Mouse (Mus musculus): Measurements from ENCODE around the gene Klc4.

GRCm38 (mm10) chr17:46674530-46675283 lies 28.9 kb upstream of the Klc4 start:
- TF ChIP-seq CTCF (IDR thresholded peaks at IDR 0.05 in 2 of 3, conservative IDR thresholded peaks at IDR 0.05 in 1 of 3; ENCODE audit: control insufficient read depth in 1 of 3, insufficient read depth in 1 of 3, low read depth in 2 of 3, low read length in 3 of 3, poor library complexity in 1 of 3, severe bottlenecking in 1 of 3) (no peak), POLR2AphosphoS2 (IDR thresholded peaks at IDR 0.05; ENCODE audit: low read length) (no peak), EP300 (IDR thresholded peaks at IDR 0.05; ENCODE audit: low read depth in 1 of 2, low read length in 2 of 2) (no peak), KAT2A (conservative IDR thresholded peaks at IDR 0.05; ENCODE audit: low read depth, low read length) (no peak), POLR2A (IDR thresholded peaks at IDR 0.05; ENCODE audit: control insufficient read depth in 1 of 2, insufficient read depth in 1 of 2, low read depth in 1 of 2, low read length in 2 of 2, poor library complexity in 1 of 2) (no peak), TAL1 (IDR thresholded peaks at IDR 0.05; ENCODE audit: low read length) (no peak), MAX (IDR thresholded peaks at IDR 0.05; ENCODE audit: low read length) (no peak), MAZ (IDR thresholded peaks at IDR 0.05; ENCODE audit: low read depth, low read length) (no peak), ZC3H11A (IDR thresholded peaks at IDR 0.05; ENCODE audit: low read depth, low read length) (no peak)
